Mouse (Mus musculus) bone marrow, adult 2 months (tissue): ENCODE measurements at regions not wholly inside any gene's neighbourhood (a gene's known extent, or its start where the extent isn't known, plus 50 kb on each side); places are given as distances from the start of the nearest gene placed in this dataset.

Experiments
- H3K27ac ChIP-seq: fragments of 200-500 bp; 2 replicates; pipeline ENCODE4 v1.5.1; 2012; ENCODE audit warnings: low read depth, mild to moderate bottlenecking, control low read depth, inconsistent platforms, low read length; ENCODE audit not compliant: control insufficient read depth, poor library complexity, insufficient read depth
- H3K4me1 ChIP-seq: fragments of 200-500 bp; 2 replicates; pipeline ENCODE4 v1.6.1; 2011; ENCODE audit warnings: low read length; ENCODE audit not compliant: control insufficient read depth, insufficient read depth
- H3K4me3 ChIP-seq: fragments of 200-500 bp; replicated peaks from 2 replicates; pipeline ENCODE3; 2011; ENCODE audit warnings: mild to moderate bottlenecking, low read depth, low read length, control low read depth; ENCODE audit not compliant: control insufficient read depth
- CTCF ChIP-seq: fragments of 200-500 bp; IDR thresholded peaks from 2 replicates; pipeline ENCODE4 v1.5.1; 2011; ENCODE audit warnings: low read length, control low read depth; ENCODE audit not compliant: control insufficient read depth, insufficient read depth
- POLR2A ChIP-seq: fragments of 200-500 bp; IDR thresholded peaks from 2 replicates; pipeline ENCODE4 v1.6.1; 2011; ENCODE audit warnings: low read depth, mild to moderate bottlenecking, control low read depth, low read length, borderline replicate concordance; ENCODE audit not compliant: control insufficient read depth
- WGBS: fragments of 180-500 bp; shearing (Covaris S2); methylation state at CpG from one replicate; pipeline ENCODE4 v1.1.7; 2018; 5-methylcytosine and 5-hydroxymethylcytosine counted together

- H3K27ac ChIP-seq, result no peak overlapping the region
- no peak overlapping the region for H3K4me3 ChIP-seq
- TF ChIP-seq CTCF (no peak), POLR2A (no peak)
- H3K4me1 ChIP-seq, result peaks cover 2% of the 10 kb centered on the region
- WGBS, result 86% methylated on average over 12 of the region's 12 CpGs
Observed at GRCm38 (mm10) chr9:120861788-120862345, 67.1 kb upstream of the Ctnnb1 start.

- Histone ChIP-seq H3K27ac (no peak overlapping the region), H3K4me1 (peaks cover 4% of the 10 kb centered on the region), H3K4me3 (no peak overlapping the region)
- no peak for TF ChIP-seq CTCF
- TF ChIP-seq POLR2A, result no peak
- 72% methylated on average over 3 of the region's 3 CpGs for WGBS
Observed at GRCm38 (mm10) chr9:120864410-120864809, 64.6 kb upstream of the Ctnnb1 start.

- H3K4me3 ChIP-seq, result no peak overlapping the region
- TF ChIP-seq POLR2A (no peak), CTCF (no peak)
- H3K27ac ChIP-seq, result no peak overlapping the region
- 21% methylated on average over 5 of the region's 5 CpGs for WGBS
- H3K4me1 ChIP-seq, result peaks cover 4% of the 10 kb centered on the region
Observed at GRCm38 (mm10) chr9:120866251-120866650, 62.8 kb upstream of the Ctnnb1 start.

- 8% methylated on average over 4 of the region's 4 CpGs for WGBS
- Histone ChIP-seq H3K27ac (no peak overlapping the region), H3K4me3 (no peak overlapping the region), H3K4me1 (peaks cover 4% of the 10 kb centered on the region)
- TF ChIP-seq POLR2A (no peak), CTCF (no peak)
Observed at GRCm38 (mm10) chr9:120866709-120867108, 62.3 kb upstream of the Ctnnb1 start.

GRCm38 (mm10) chr9:120867861-120868260 lies 61.2 kb upstream of the Ctnnb1 start:
- WGBS, result 52% methylated on average over 2 of the region's 2 CpGs
- H3K4me1 ChIP-seq, result peaks cover 4% of the 10 kb centered on the region
- TF ChIP-seq POLR2A, result no peak
- no peak for TF ChIP-seq CTCF
- no peak overlapping the region for H3K27ac ChIP-seq
- no peak overlapping the region for H3K4me3 ChIP-seq

- H3K27ac ChIP-seq, result no peak overlapping the region
- WGBS, result 8% methylated on average over 4 of the region's 4 CpGs
- H3K4me3 ChIP-seq, result no peak overlapping the region
- peaks cover 4% of the 10 kb centered on the region for H3K4me1 ChIP-seq
- no peak for TF ChIP-seq CTCF
- no peak for TF ChIP-seq POLR2A
Observed at GRCm38 (mm10) chr9:120868330-120868729, 60.7 kb upstream of the Ctnnb1 start.

GRCm38 (mm10) chr9:120869432-120870081 lies 59.5 kb upstream of the Ctnnb1 start:
- Histone ChIP-seq H3K4me3 (no peak overlapping the region), H3K4me1 (peaks cover 4% of the 10 kb centered on the region), H3K27ac (no peak overlapping the region)
- no peak for TF ChIP-seq POLR2A
- TF ChIP-seq CTCF, result no peak
- 59% methylated on average over 19 of the region's 19 CpGs for WGBS

GRCm38 (mm10) chr9:120873293-120873692 lies 55.7 kb upstream of the Ctnnb1 start:
- H3K4me1 ChIP-seq, result peaks cover 2% of the 10 kb centered on the region
- H3K27ac ChIP-seq, result no peak overlapping the region
- no peak for TF ChIP-seq CTCF
- TF ChIP-seq POLR2A, result no peak
- WGBS, result 89% methylated on average over 3 of the region's 3 CpGs
- no peak overlapping the region for H3K4me3 ChIP-seq
